Mouse (Mus musculus): Measurements from ENCODE around the gene Arrdc1.
A peak's percentile ranks its signal among the peaks of the same experiment; 100 is the strongest.
"Not testable (repeated sequence)": the region's sequence is repeated elsewhere in the genome, so short reads cannot be mapped to it uniquely, and the experiment has no call there.

Gene Arrdc1

DNA sequence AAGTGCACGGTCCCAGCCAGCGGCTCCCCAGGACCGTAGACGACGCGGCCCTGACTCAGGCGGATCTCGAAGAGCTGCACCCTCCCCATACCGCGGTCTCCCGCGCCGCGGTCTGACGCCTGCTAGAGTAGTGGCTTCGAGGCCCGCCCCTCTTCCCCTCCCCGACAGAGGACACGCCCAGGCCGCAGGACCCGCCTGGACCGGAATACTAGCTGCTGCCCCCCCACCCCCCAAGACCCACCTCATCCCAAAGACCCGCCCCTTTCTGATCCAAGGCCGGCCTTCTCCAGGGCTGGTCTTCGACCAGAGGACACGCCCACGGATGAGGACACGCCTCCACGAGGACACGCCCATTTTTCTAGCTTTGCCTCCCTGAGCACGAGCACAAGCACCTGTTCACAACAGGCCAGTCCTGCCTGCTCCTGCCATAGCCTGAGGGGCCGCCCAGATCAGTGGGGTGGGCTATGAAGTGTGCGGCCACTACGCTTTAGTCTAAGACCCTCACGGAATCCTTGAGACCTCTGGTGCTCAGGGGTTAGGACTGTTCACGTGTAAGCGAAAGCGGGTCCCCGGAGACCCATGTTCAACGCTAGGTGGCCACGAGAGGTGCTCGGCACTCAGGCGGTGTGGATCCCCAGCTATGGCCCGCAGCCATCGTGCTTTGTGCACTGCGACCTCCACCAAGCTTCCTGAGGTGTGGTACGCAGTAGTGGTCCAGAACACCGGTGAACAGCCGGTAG, at the start of gene Arrdc1:
Gene Arrdc1, minus strand, starts transcription at position 196 of the 740 bp plus-strand sequence.
- peak; percentile 92 to 97 for DNase-seq (ENCODE audit: low spot score in 2 of 2)

DNA sequence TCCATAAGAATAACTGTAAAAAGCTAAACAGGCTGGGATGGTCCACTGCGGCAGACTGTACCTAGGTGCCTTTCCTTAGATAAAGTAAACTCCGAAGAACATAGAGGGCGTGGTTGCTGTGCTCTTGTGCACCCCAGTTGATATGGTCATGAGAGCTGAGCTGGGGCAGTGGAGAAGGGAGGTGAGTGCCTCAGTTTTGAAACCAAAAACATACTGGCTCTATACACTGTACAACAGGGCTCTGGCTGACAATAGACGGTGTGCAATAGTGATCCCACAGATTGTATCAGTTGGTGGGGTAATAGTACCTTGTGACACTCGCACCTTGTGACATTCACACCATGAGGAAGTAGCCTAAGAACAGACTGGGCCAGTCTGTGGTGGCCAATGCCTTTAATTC, 41.9 kb upstream of the Arrdc1 start:
- peak; percentile 51 to 52 for DNase-seq (ENCODE audit: low spot score in 2 of 2)

DNA sequence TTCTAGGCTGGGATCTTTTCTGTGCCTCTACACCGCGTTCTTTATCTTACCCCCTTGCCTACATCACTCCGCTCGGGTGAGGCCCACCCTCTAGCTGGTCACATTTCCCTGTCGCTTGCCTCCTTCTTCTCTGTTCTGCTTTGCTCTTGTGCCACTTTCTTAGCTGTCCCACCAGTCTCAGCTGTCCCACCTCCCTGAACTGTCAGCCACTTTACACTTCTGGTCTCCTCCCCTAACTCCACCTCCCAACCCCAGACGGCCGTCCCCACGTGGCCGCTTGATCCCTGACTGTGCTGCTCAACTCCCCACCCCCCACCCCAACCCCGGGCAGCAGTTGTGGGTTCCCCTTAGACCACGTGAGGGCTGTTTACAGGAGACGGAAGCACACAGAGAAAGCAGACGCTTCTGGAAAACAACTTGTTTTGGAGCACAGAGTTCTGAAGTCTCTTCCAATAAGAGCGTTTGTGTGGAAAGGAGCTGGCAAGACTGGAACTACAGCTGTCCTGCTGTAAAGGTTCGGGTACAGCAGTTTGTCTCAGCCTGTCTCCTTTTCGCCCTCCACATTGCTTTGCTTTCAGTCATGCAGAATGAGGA, 40.7 kb upstream of the Arrdc1 start, which contains the start of gene Pnpla7:
Gene Pnpla7, plus strand, starts transcription at position 330 of the 594 bp plus-strand sequence.
- DNase-seq (ENCODE audit: low spot score in 2 of 2) = peak; percentile 60 to 85

- DNase-seq (ENCODE audit: low spot score in 2 of 2) = peak; percentile 85 to 97
Observed at GRCm38 (mm10) chr2:24974906-24975703, 40.1 kb upstream of the Arrdc1 start, which contains the start of gene Mrpl41. Mrpl41 (minus strand) TSS chr2:24975098.

DNA sequence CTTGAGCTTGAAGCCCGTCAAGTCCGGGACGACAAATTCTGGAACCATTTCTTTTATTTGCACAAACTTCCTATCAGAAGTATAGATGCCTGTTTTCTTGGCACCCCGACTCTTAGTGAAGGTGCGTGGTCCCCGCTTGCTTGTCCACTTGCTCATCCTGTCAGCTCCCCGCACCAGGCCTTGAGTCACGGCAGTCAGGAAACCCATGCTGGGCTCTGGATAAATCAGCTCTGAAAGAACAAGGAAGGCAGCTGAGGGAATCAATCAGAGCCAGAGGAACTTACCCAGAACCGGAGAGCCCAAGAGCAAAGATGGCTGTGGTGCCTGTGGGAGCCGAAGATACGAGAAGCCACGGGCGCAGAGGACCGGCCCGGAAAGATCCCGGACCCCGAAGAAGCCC, 39.4 kb upstream of the Arrdc1 start:
- DNase-seq (ENCODE audit: low spot score in 2 of 2) = not testable (repeated sequence)

DNA sequence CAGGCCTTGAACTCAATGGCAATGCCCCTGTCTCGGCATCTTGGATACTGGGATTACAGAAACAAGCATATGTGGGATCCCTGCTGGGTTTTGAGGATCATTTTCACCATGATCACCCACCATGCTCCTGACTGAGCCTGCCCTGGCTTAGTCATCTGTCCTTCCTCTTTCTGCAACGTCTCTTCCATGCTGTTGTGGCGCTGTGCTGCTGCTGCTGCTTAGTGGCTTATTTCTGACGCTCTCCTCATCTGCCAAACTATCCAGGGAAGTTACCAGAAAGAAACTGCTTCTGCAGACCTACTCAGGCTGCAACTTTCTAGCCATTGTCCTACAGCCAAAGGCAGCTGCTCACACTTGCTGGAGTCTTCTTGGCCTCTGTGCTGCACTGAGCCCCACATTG, 35.3 kb upstream of the Arrdc1 start:
- DNase-seq (ENCODE audit: low spot score in 2 of 2) = no peak

GRCm38 (mm10) chr2:24962304-24963000, 27.4 kb upstream of the Arrdc1 start, which contains the start of gene Dph7:
Dph7 (plus strand) TSS chr2:24962400.
- peak; percentile 83 to 93 for DNase-seq (ENCODE audit: low spot score in 2 of 2)

GRCm38 (mm10) chr2:24960910-24961309, 25.9 kb upstream of the Arrdc1 start:
- peak in 1 of 2 experiments; percentile 26 for DNase-seq (ENCODE audit: low spot score in 2 of 2)

DNA sequence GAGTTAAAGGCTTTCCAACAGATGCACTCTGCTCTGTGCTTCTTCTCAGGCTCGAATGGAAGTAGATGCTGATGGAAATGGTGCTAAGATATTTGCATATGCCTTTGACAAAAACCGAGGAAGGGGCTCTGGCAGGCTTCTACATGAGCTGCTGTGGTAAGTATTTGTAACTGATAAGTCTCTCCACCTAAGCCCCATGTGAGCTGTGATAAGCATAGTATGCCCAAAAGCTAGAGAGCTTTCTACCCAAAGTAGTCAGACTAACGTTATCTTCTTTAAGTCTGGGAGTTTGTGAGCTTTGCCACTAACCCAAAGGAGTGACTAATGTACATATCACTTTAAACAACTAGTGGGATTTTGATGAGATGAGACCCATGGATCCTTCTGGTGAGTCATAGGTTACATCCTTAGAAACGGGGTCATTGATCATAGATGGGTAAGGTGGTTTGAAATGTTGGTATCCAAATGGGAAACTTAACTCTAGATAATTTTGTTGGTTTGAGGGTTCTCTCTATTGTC, 17.5 kb upstream of the Arrdc1 start:
- no peak for DNase-seq (ENCODE audit: low spot score in 2 of 2)

- DNase-seq (ENCODE audit: low spot score in 2 of 2) = peak in 1 of 2 experiments; percentile 40
Observed at GRCm38 (mm10) chr2:24950189-24950535, 15.1 kb upstream of the Arrdc1 start.

GRCm38 (mm10) chr2:24949421-24950188, 14.6 kb upstream of the Arrdc1 start, which contains the start of gene Zmynd19:
Zmynd19 (plus strand) TSS chr2:24949792.
- peak; percentile 97 to 99 for DNase-seq (ENCODE audit: low spot score in 2 of 2)

- peak in 1 of 2 experiments; percentile 41 for DNase-seq (ENCODE audit: low spot score in 2 of 2)
Observed at GRCm38 (mm10) chr2:24944304-24944703, 9.3 kb upstream of the Arrdc1 start.

GRCm38 (mm10) chr2:24942092-24942491, 7.0 kb upstream of the Arrdc1 start:
- no peak for DNase-seq (ENCODE audit: low spot score in 2 of 2)

- peak in 1 of 2 experiments; percentile 45 for DNase-seq (ENCODE audit: low spot score in 2 of 2)
Observed at GRCm38 (mm10) chr2:24934441-24934963, 550 bp downstream of the Arrdc1 start.

DNA sequence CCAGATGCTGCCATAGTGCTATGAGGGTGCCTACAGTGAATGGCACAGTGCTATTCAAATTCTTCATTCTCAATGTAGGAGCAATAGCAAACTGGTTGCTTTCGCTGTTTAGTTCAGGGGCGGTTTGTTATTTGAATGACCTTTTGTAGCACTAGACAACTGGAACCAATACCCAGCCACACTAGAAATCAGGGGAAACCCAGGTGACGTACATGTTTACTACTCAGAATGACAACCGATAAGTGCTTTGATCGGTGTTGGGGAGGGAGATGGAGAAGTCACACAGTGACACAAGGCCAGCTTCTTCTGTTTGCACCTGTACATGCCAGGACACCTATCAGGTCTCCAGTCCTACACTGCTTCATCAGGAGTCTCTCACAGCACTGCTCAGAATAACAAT, 5.5 kb downstream of the Arrdc1 start:
- no peak for DNase-seq (ENCODE audit: low spot score in 2 of 2)

DNA sequence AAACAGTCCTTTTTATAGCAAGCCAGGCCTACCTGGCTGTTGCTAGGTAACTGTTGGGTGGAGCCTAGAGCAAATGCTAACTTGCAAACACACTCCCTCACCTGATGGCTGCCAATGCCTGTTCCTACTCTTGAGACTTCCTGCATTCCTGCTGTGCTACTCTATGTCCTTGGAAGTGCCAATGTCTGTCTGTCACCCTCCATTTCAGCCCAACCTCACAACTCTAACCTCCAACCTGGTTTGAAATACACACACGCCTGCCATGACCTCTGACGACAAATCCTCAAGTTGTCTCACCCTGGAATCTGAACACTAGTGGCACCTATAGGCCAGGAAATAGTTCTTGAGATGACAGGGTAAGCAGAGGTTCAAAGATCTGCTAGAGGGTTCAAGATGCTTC, 5.9 kb downstream of the Arrdc1 start:
- DNase-seq (ENCODE audit: low spot score in 2 of 2) = no peak

GRCm38 (mm10) chr2:24927810-24928479, 7.1 kb downstream of the Arrdc1 start:
- peak in 1 of 2 experiments; percentile 36 for DNase-seq (ENCODE audit: low spot score in 2 of 2)

DNA sequence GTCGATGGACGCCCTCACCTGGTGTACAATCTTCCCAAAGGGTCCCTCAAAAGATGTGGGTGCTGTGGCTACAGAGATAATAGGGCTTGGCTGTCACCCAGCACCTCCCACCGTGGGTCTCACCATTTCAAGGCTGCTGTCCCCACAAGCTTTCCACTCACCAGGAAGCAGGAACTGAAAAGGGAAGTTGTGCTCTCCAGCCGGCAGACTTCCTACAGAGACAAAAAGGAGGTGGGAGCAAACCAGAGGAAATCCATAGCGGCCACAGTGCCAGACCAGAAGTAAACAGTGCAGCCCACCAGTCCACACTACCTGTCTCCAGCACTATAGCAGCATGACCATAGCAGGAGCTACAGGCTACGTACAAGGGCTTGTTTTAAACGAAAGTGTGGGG, 8.1 kb downstream of the Arrdc1 start:
- DNase-seq (ENCODE audit: low spot score in 2 of 2) = no peak

DNA sequence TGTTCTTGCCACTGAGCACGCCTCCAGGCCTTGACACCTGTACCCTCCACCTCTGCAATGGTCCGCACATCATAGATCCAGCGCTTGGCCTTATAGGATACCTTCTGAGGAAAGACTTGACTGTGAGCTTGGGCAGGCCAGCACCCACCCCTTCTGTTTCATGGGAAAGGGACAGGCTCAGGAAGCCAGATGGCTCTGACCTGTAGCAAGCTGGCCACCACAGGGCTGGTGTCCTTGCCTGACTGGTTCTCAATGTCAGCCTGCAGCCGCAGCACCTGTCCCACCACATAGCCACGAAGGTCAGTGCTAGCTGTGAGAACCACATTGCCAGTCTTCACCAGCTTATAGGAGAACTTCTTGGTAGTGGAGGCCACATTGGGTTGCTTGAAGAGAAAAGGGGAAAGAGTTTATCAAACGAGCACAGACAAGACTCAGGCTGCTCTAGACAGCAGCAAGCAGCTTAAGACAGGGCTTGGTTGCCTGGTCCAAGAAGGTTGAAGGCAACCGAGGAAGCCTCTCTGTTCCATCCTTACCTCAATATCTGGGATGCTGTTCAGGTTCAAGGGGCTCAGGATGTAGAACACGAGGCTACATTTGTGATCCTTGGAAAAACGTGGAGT, 8.6 kb downstream of the Arrdc1 start:
- DNase-seq (ENCODE audit: low spot score in 2 of 2) = no peak

Data from spleen, postnatal 10 days (tissue).